Mouse (Mus musculus) kidney, postnatal 0 days (tissue): ENCODE measurements at regions not wholly inside any gene's neighbourhood (a gene's known extent, or its start where the extent isn't known, plus 50 kb on each side); places are given as distances from the start of the nearest gene placed in this dataset.
"Not testable (repeated sequence)": the region's sequence is repeated elsewhere in the genome, so short reads cannot be mapped to it uniquely, and the experiment has no call there.

Experiments used
- ATAC-seq: fragments of 200-750 bp; cut with Nextera tagmentation; replicated peaks from 2 replicates; pipeline ENCODE4 v1.8.0; 2017; ENCODE audit warnings: low read depth, moderate number of reproducible peaks, moderate TSS enrichment, moderate library complexity; ENCODE audit not compliant: low FRiP score
- DNase-seq: peaks from one replicate; pipeline ENCODE4 v3.0.0-alpha.2; 2016; ENCODE audit warnings: low spot score
- H3K27ac ChIP-seq: fragments of 300-500 bp; sonication (generic); 2 replicates; pipeline ENCODE4 v1.5.1; 2014; ENCODE audit warnings: mild to moderate bottlenecking
- H3K27me3 ChIP-seq: fragments of 300-500 bp; sonication (generic); 2 replicates; pipeline ENCODE4 v1.6.1; 2014; ENCODE audit warnings: low read length, mixed read lengths; ENCODE audit not compliant: insufficient read depth
- H3K36me3 ChIP-seq: fragments of 300-500 bp; sonication (generic); 2 replicates; pipeline ENCODE4 v1.6.1; 2014; ENCODE audit warnings: low read length, mixed read lengths; ENCODE audit not compliant: insufficient read depth
- H3K4me1 ChIP-seq: fragments of 300-500 bp; sonication (generic); replicated peaks from 2 replicates; pipeline ENCODE4 v1.6.1; 2014; ENCODE audit warnings: antibody characterized with exemption, low read length, mixed read lengths; ENCODE audit not compliant: insufficient read depth
- H3K4me2 ChIP-seq: fragments of 300-500 bp; sonication (generic); 2 replicates; pipeline ENCODE4 v1.6.1; 2014; ENCODE audit warnings: mild to moderate bottlenecking, low read length, moderate library complexity, mixed read lengths
- H3K4me3 ChIP-seq: fragments of 300-500 bp; sonication (generic); replicated peaks from 2 replicates; pipeline ENCODE4 v1.5.1; 2014; ENCODE audit warnings: low read depth, low read length
- H3K9ac ChIP-seq: fragments of 300-500 bp; sonication (generic); 2 replicates; pipeline ENCODE4 v1.6.1; 2014; ENCODE audit warnings: low read depth, low read length
- H3K9me3 ChIP-seq: fragments of 300-500 bp; sonication (generic); replicated peaks from 2 replicates; pipeline ENCODE4 v1.6.1; 2016; ENCODE audit warnings: low read length, inconsistent platforms, mixed read lengths
- CTCF ChIP-seq: IDR thresholded peaks from 2 replicates; pipeline ENCODE4 v1.5.1; 2016; ENCODE audit warnings: antibody characterized with exemption, low read depth, mild to moderate bottlenecking, moderate library complexity
- WGBS: fragments of 180-500 bp; shearing (Covaris S2); extraction: QIAGEN DNeasy Blood & Tissue Kit; methylation state at CpG from one replicate; pipeline ENCODE4 v1.1.7; 2014; 5-methylcytosine and 5-hydroxymethylcytosine counted together

- not testable (repeated sequence) for DNase-seq, H3K36me3 ChIP-seq, H3K4me2 ChIP-seq, H3K9me3 ChIP-seq, H3K27ac ChIP-seq, H3K4me3 ChIP-seq, H3K9ac ChIP-seq, ATAC-seq, H3K4me1 ChIP-seq, H3K27me3 ChIP-seq
- 72% methylated on average over 1 of the region's 1 CpGs for WGBS
Measured at GRCm38 (mm10) chr12:3127336-3127735, 182.4 kb downstream of the Rab10 start.

- Histone ChIP-seq H3K27ac (no peak overlapping the region), H3K4me3 (no peak overlapping the region), H3K36me3 (no peaks in the 10 kb centered on the region), H3K9me3 (no peaks in the 10 kb centered on the region), H3K9ac (no peak overlapping the region), H3K4me2 (no peak overlapping the region), H3K4me1 (no peaks in the 10 kb centered on the region), H3K27me3 (no peaks in the 10 kb centered on the region)
- 79% methylated on average over 1 of the region's 1 CpGs for WGBS
- DNase-seq (no peak), ATAC-seq (no peak)
- TF ChIP-seq CTCF = no peak
Measured at GRCm38 (mm10) chr12:3124036-3124435, 185.7 kb downstream of the Rab10 start.

GRCm38 (mm10) chr12:3110589-3110988 is 199.2 kb downstream of the Rab10 start:
- DNase-seq, H3K27me3 ChIP-seq, H3K36me3 ChIP-seq, H3K9ac ChIP-seq, H3K9me3 ChIP-seq, H3K4me1 ChIP-seq, H3K27ac ChIP-seq, H3K4me2 ChIP-seq, ATAC-seq, H3K4me3 ChIP-seq: not testable (repeated sequence)
- 67% methylated on average over 11 of the region's 11 CpGs for WGBS

GRCm38 (mm10) chr12:3109671-3110070 is 200.1 kb downstream of the Rab10 start:
- H3K27ac ChIP-seq, ATAC-seq, H3K4me2 ChIP-seq, DNase-seq, H3K27me3 ChIP-seq, H3K9ac ChIP-seq, H3K36me3 ChIP-seq, H3K4me1 ChIP-seq, H3K4me3 ChIP-seq, H3K9me3 ChIP-seq: not testable (repeated sequence)
- 86% methylated on average over 5 of the region's 5 CpGs for WGBS

GRCm38 (mm10) chr12:3101963-3102362 is 207.8 kb downstream of the Rab10 start:
- not testable (repeated sequence) for H3K4me3 ChIP-seq, H3K4me1 ChIP-seq, H3K36me3 ChIP-seq, H3K27me3 ChIP-seq, H3K4me2 ChIP-seq, H3K9ac ChIP-seq, ATAC-seq, H3K9me3 ChIP-seq, H3K27ac ChIP-seq, DNase-seq
- WGBS = 57% methylated on average over 5 of the region's 5 CpGs

GRCm38 (mm10) chr12:3098175-3098574 is 211.6 kb downstream of the Rab10 start:
- peak; percentile 45; the same call in 1 of the 2 replicates for TF ChIP-seq CTCF
- H3K27me3 ChIP-seq, H3K27ac ChIP-seq, H3K4me3 ChIP-seq, H3K9me3 ChIP-seq, H3K4me2 ChIP-seq, H3K36me3 ChIP-seq, ATAC-seq, H3K9ac ChIP-seq, H3K4me1 ChIP-seq: not testable (repeated sequence)
- DNase-seq = peak; percentile 1
- 30% methylated on average over 2 of the region's 2 CpGs for WGBS

- DNase-seq (no peak), ATAC-seq (no peak)
- Histone ChIP-seq H3K27me3 (no peaks in the 10 kb centered on the region), H3K4me3 (no peak overlapping the region), H3K27ac (no peak overlapping the region), H3K9me3 (no peaks in the 10 kb centered on the region), H3K4me1 (no peaks in the 10 kb centered on the region), H3K36me3 (no peaks in the 10 kb centered on the region), H3K4me2 (no peak overlapping the region), H3K9ac (no peak overlapping the region)
- no peak for TF ChIP-seq CTCF
- WGBS = 91% methylated on average over 5 of the region's 5 CpGs
Measured at GRCm38 (mm10) chr12:3094509-3094908, 215.3 kb downstream of the Rab10 start.

GRCm38 (mm10) chr12:3092974-3093373 is 216.8 kb downstream of the Rab10 start:
- not testable (repeated sequence) for H3K9ac ChIP-seq, H3K36me3 ChIP-seq, H3K9me3 ChIP-seq, H3K4me2 ChIP-seq, H3K27me3 ChIP-seq, DNase-seq, ATAC-seq, H3K27ac ChIP-seq, H3K4me3 ChIP-seq, H3K4me1 ChIP-seq
- 75% methylated on average over 2 of the region's 3 CpGs for WGBS

- not testable (repeated sequence) for ATAC-seq, H3K9ac ChIP-seq, H3K4me2 ChIP-seq, H3K4me1 ChIP-seq, H3K4me3 ChIP-seq, H3K9me3 ChIP-seq, H3K27me3 ChIP-seq, H3K36me3 ChIP-seq, DNase-seq, H3K27ac ChIP-seq
- 72% methylated on average over 5 of the region's 5 CpGs for WGBS
Measured at GRCm38 (mm10) chr12:3049546-3049945, 260.2 kb downstream of the Rab10 start.

- H3K9ac ChIP-seq = not testable (repeated sequence)
- 92% methylated on average over 16 of the region's 16 CpGs for WGBS
Measured at GRCm38 (mm10) chr12:3018446-3018845, 291.3 kb downstream of the Rab10 start.

More at GRCm38 (mm10) chr12:3018446-3018845, 291.3 kb downstream of the Rab10 start:
- not testable (repeated sequence) for H3K36me3 ChIP-seq, ATAC-seq, H3K9me3 ChIP-seq, H3K4me3 ChIP-seq, H3K4me1 ChIP-seq, H3K27ac ChIP-seq, H3K27me3 ChIP-seq, H3K4me2 ChIP-seq, DNase-seq
